Mouse (Mus musculus) MEL (cell line): Measurements from ENCODE around the gene Artn. TPM values are rescaled to one million over a fixed set of nuclear protein-coding genes. Genes with fewer than 3 reads are reported as not detected.

Source experiments
- DNase-seq: peaks from one replicate; pipeline ENCODE4 v3.0.0; 2011; ENCODE audit warnings: low read depth, low spot score
- H3K27ac ChIP-seq: 2 replicates; pipeline ENCODE4 v1.5.1; 2012; ENCODE audit warnings: low read depth, mild to moderate bottlenecking, control low read depth, low read length, moderate library complexity; ENCODE audit not compliant: control insufficient read depth
- H3K27me3 ChIP-seq, 2 experiments: fragments of 150-350 bp in 1 of 2; sonication (generic) in 1 of 2; 2 replicates each; pipeline ENCODE4 v1.6.1; 2012; ENCODE audit warnings: low read length in 2 of 2, mild to moderate bottlenecking in 2 of 2, improper control_type of control experiment in 1 of 2, moderate library complexity in 1 of 2; ENCODE audit not compliant: insufficient read depth in 2 of 2, control insufficient read depth in 1 of 2
- H3K36me3 ChIP-seq, 2 experiments: 2 replicates each; pipeline ENCODE4 v1.6.1; 2012 to 2014; ENCODE audit warnings: low read length in 2 of 2, improper control_type of control experiment in 1 of 2, inconsistent platforms in 1 of 2, mild to moderate bottlenecking in 1 of 2; ENCODE audit not compliant: insufficient read depth in 2 of 2, control insufficient read depth in 1 of 2
- H3K4me1 ChIP-seq, 2 experiments: fragments of 150-350 bp in 1 of 2; sonication (generic) in 1 of 2; 2 replicates each; pipeline ENCODE4 v1.6.1; 2012; ENCODE audit warnings: low read length in 2 of 2, improper control_type of control experiment in 1 of 2, mild to moderate bottlenecking in 1 of 2; ENCODE audit not compliant: insufficient read depth in 2 of 2, control insufficient read depth in 1 of 2
- H3K4me3 ChIP-seq, 2 experiments: fragments of 150-350 bp in 1 of 2; sonication (generic) in 1 of 2; 2 replicates each; pipeline ENCODE4 v1.5.1; 2012; ENCODE audit warnings: low read depth in 2 of 2, low read length in 2 of 2, mild to moderate bottlenecking in 2 of 2, moderate library complexity in 2 of 2, control low read depth in 1 of 2, improper control_type of control experiment in 1 of 2; ENCODE audit not compliant: control insufficient read depth in 1 of 2, insufficient read depth in 1 of 2
- H3K79me2 ChIP-seq: 2 replicates; pipeline ENCODE4 v1.6.1; 2012; ENCODE audit warnings: mild to moderate bottlenecking, low read length, moderate library complexity; ENCODE audit not compliant: control insufficient read depth, poor library complexity, insufficient read depth
- H3K9ac ChIP-seq: 2 replicates; pipeline ENCODE4 v1.6.1; 2012; ENCODE audit warnings: low read depth, mild to moderate bottlenecking, control low read depth, low read length, moderate library complexity; ENCODE audit not compliant: control insufficient read depth, poor library complexity, severe bottlenecking
- H3K9me3 ChIP-seq: fragments of 150-350 bp; sonication (generic); replicated peaks from 2 replicates; pipeline ENCODE4 v1.6.1; 2012; ENCODE audit warnings: mild to moderate bottlenecking, low read length, improper control_type of control experiment, moderate library complexity; ENCODE audit not compliant: insufficient read depth
- BHLHE40 ChIP-seq: IDR thresholded peaks from 2 replicates; pipeline ENCODE4 v1.6.1; 2012; ENCODE audit warnings: low read depth, mild to moderate bottlenecking, inconsistent platforms, low read length, improper control_type of control experiment, borderline replicate concordance
- CTCF ChIP-seq, 3 experiments: IDR thresholded peaks in 2 of 3; conservative IDR thresholded peaks in 1 of 3; 2 replicates each; pipeline ENCODE4 v1.5.1; 2011 to 2012; ENCODE audit warnings: low read length in 3 of 3, low read depth in 2 of 3, mild to moderate bottlenecking in 2 of 3, improper control_type of control experiment in 1 of 3, inconsistent platforms in 1 of 3, mixed read lengths in 1 of 3, moderate library complexity in 1 of 3; ENCODE audit not compliant: control insufficient read depth in 1 of 3, insufficient read depth in 1 of 3, poor library complexity in 1 of 3, severe bottlenecking in 1 of 3
- ELF1 ChIP-seq: IDR thresholded peaks from 2 replicates; pipeline ENCODE4 v1.6.1; 2014; ENCODE audit warnings: low read depth, mild to moderate bottlenecking, inconsistent platforms, low read length, improper control_type of control experiment, moderate library complexity
- EP300 ChIP-seq, 2 experiments: IDR thresholded peaks; 2 replicates each; pipeline ENCODE4 v1.6.1; 2011; ENCODE audit warnings: improper control_type of control experiment in 2 of 2, low read length in 2 of 2, low read depth in 1 of 2, mild to moderate bottlenecking in 1 of 2
- ETS1 ChIP-seq: IDR thresholded peaks from 2 replicates; pipeline ENCODE4 v1.6.1; 2012; ENCODE audit warnings: low read depth, mild to moderate bottlenecking, inconsistent platforms, low read length, improper control_type of control experiment, moderate library complexity
- GABPA ChIP-seq: IDR thresholded peaks from 2 replicates; pipeline ENCODE4 v1.6.1; 2012; ENCODE audit warnings: low read depth, mild to moderate bottlenecking, inconsistent platforms, low read length, improper control_type of control experiment, moderate library complexity
- KAT2A ChIP-seq: conservative IDR thresholded peaks from 2 replicates; pipeline ENCODE4 v1.6.1; 2012; ENCODE audit warnings: low read depth, low read length, improper control_type of control experiment, inconsistent platforms
- MAZ ChIP-seq: IDR thresholded peaks from 2 replicates; pipeline ENCODE4 v1.6.1; 2012; ENCODE audit warnings: low read depth, mild to moderate bottlenecking, inconsistent platforms, low read length, improper control_type of control experiment
- MEF2A ChIP-seq: IDR thresholded peaks from 2 replicates; pipeline ENCODE4 v1.6.1; 2014; ENCODE audit warnings: low read depth, mild to moderate bottlenecking, inconsistent platforms, low read length, improper control_type of control experiment; ENCODE audit not compliant: poor library complexity, insufficient replicate concordance, severe bottlenecking; ENCODE audit errors: extremely low read depth
- NELFE ChIP-seq: IDR thresholded peaks from 2 replicates; pipeline ENCODE4 v1.6.1; 2011; ENCODE audit warnings: low read depth, low read length, improper control_type of control experiment
- POLR2A ChIP-seq, 2 experiments: IDR thresholded peaks; 2 replicates each; pipeline ENCODE4 v1.6.1; 2011 to 2012; ENCODE audit warnings: low read length in 2 of 2, mild to moderate bottlenecking in 2 of 2, control low read depth in 1 of 2, improper control_type of control experiment in 1 of 2, low read depth in 1 of 2, moderate library complexity in 1 of 2; ENCODE audit not compliant: control insufficient read depth in 1 of 2, insufficient read depth in 1 of 2, poor library complexity in 1 of 2
- POLR2AphosphoS5 ChIP-seq: IDR thresholded peaks from 2 replicates; pipeline ENCODE4 v1.6.1; 2012; ENCODE audit warnings: low read depth, borderline replicate concordance, mild to moderate bottlenecking, inconsistent platforms, low read length, moderate library complexity, mixed read lengths
- RAD21 ChIP-seq: IDR thresholded peaks from 2 replicates; pipeline ENCODE4 v1.6.1; 2011; ENCODE audit warnings: mild to moderate bottlenecking, low read depth, low read length, improper control_type of control experiment
- RCOR1 ChIP-seq: IDR thresholded peaks from 2 replicates; pipeline ENCODE4 v1.6.1; 2012; ENCODE audit warnings: low read depth, mild to moderate bottlenecking, inconsistent platforms, low read length, improper control_type of control experiment
- SMC3 ChIP-seq: IDR thresholded peaks from 2 replicates; pipeline ENCODE4 v1.6.1; 2011; ENCODE audit warnings: low read depth, low read length, improper control_type of control experiment
- TBP ChIP-seq: IDR thresholded peaks from 2 replicates; pipeline ENCODE4 v1.8.0; 2011; ENCODE audit warnings: low read depth, low read length, improper control_type of control experiment
- USF1 ChIP-seq: IDR thresholded peaks from 2 replicates; pipeline ENCODE4 v1.6.1; 2014; ENCODE audit warnings: low read depth, mild to moderate bottlenecking, inconsistent platforms, low read length, improper control_type of control experiment, moderate library complexity
- ZC3H11A ChIP-seq: IDR thresholded peaks from 2 replicates; pipeline ENCODE4 v1.6.1; 2012; ENCODE audit warnings: low read depth, mild to moderate bottlenecking, inconsistent platforms, low read length, improper control_type of control experiment
- ZNF384 ChIP-seq: IDR thresholded peaks from 2 replicates; pipeline ENCODE4 v1.6.1; 2012; ENCODE audit warnings: low read depth, mild to moderate bottlenecking, inconsistent platforms, low read length, improper control_type of control experiment
- polyA plus RNA-seq, 2 experiments: library from polyadenylated mRNA; stranded (reverse) in 1 of 2; unstranded in 1 of 2; fragments of >175 nt in 1 of 2; fragments of >200 nt in 1 of 2; gene quantifications; 2 replicates each; pipeline versions ENCODE4 v1.2.1 to v1.2.4; 2012; ENCODE audit warnings: low replicate concordance in 2 of 2, low read depth in 1 of 2; ENCODE audit not compliant: insufficient read length in 2 of 2, insufficient read depth in 1 of 2, missing spikeins in 1 of 2
- total RNA-seq: library from RNA; depleted of rRNA; stranded (reverse); fragments of 300-350 nt; gene quantifications from 2 replicates; pipeline ENCODE4 v1.2.3, GENCODE M21; 2012

Artn gene
- total and polyA plus RNA-seq, 3 experiments = 0.08 to 0.21 TPM; not detected in 1

GRCm38 (mm10) chr4:117964346-117965025 is 34.9 kb upstream of the Artn start:
- Histone ChIP-seq H3K27me3 (no peaks in the 10 kb centered on the region), H3K9ac (no peak overlapping the region)
- TF ChIP-seq POLR2AphosphoS5 = no peak
- TF ChIP-seq ZNF384 = no peak
- TF ChIP-seq POLR2A (IDR thresholded peaks at IDR 0.05; ENCODE audit: control insufficient read depth in 1 of 2, insufficient read depth in 1 of 2, low read depth in 1 of 2, low read length in 2 of 2, poor library complexity in 1 of 2) = no peak
- TF ChIP-seq USF1 = no peak
- TF ChIP-seq KAT2A = no peak
- no peak for TF ChIP-seq BHLHE40
- TF ChIP-seq ZC3H11A = no peak
- TF ChIP-seq CTCF (IDR thresholded peaks at IDR 0.05 in 2 of 3, conservative IDR thresholded peaks at IDR 0.05 in 1 of 3; ENCODE audit: control insufficient read depth in 1 of 3, insufficient read depth in 1 of 3, low read depth in 2 of 3, low read length in 3 of 3, poor library complexity in 1 of 3, severe bottlenecking in 1 of 3) = no peak
- no peak for TF ChIP-seq TBP
- TF ChIP-seq RAD21 = no peak
- no peak for TF ChIP-seq MAZ
- no peak for TF ChIP-seq RCOR1
- TF ChIP-seq SMC3 = no peak
- no peak for TF ChIP-seq NELFE
- TF ChIP-seq ELF1 = no peak
- TF ChIP-seq MEF2A = no peak
- TF ChIP-seq ETS1 = no peak

GRCm38 (mm10) chr4:117957492-117957891 is 27.9 kb upstream of the Artn start:
- Histone ChIP-seq H3K27ac (no peak overlapping the region), H3K9me3 (no peaks in the 10 kb centered on the region), H3K9ac (no peak overlapping the region), H3K4me3 (no peak overlapping the region), H3K79me2 (no peaks in the 10 kb centered on the region), H3K27me3 (no peaks in the 10 kb centered on the region), H3K36me3 (no peaks in the 10 kb centered on the region; a peak in 1 of 4 replicates), H3K4me1 (no peaks in the 10 kb centered on the region)
- DNase-seq = no peak
- no peak for TF ChIP-seq EP300 (IDR thresholded peaks at IDR 0.05; ENCODE audit: low read depth in 1 of 2, low read length in 2 of 2)
- no peak for TF ChIP-seq TBP
- no peak for TF ChIP-seq GABPA

More at GRCm38 (mm10) chr4:117964346-117965025, 34.9 kb upstream of the Artn start:
- H3K9me3 ChIP-seq = no peaks in the 10 kb centered on the region
- H3K79me2 ChIP-seq = no peaks in the 10 kb centered on the region
- H3K4me1 ChIP-seq = no peaks in the 10 kb centered on the region
- H3K27ac ChIP-seq = no peak overlapping the region
- no peaks in the 10 kb centered on the region; a peak in 1 of 4 replicates for H3K36me3 ChIP-seq
- no peak overlapping the region for H3K4me3 ChIP-seq
- DNase-seq = no peak
